Mouse (Mus musculus): Measurements from ENCODE around the gene Gpd1.

GRCm38 (mm10) chr15:99729056-99729783 lies 11.9 kb downstream of the Gpd1 start:
- TF ChIP-seq CTCF (IDR thresholded peaks at IDR 0.05; ENCODE audit: borderline replicate concordance, control insufficient read depth, extremely low read depth, insufficient read depth, low read length, poor library complexity) (no peak), POLR2A (IDR thresholded peaks at IDR 0.05; ENCODE audit: control insufficient read depth, extremely low read depth, insufficient read depth, low read length, poor library complexity) (no peak)

Measured in thymus, adult 2 months (tissue).